Mouse (Mus musculus) thymus, postnatal 25 days (tissue): ENCODE results near the gene Pde4c.

Experiments used
- DNase-seq: peaks from one replicate; pipeline ENCODE4 v3.0.0; 2022

Pde4c gene

GRCm38 (mm10) chr8:70753151-70753550 is 29.6 kb downstream of the Pde4c start:
- peak; percentile 65 for DNase-seq

- DNase-seq: peak; percentile 93
Observed at GRCm38 (mm10) chr8:70754043-70754870, 30.7 kb downstream of the Pde4c start, which contains the start of gene Rab3a. Gene Rab3a (plus strand): TSS chr8:70754679.

DNA sequence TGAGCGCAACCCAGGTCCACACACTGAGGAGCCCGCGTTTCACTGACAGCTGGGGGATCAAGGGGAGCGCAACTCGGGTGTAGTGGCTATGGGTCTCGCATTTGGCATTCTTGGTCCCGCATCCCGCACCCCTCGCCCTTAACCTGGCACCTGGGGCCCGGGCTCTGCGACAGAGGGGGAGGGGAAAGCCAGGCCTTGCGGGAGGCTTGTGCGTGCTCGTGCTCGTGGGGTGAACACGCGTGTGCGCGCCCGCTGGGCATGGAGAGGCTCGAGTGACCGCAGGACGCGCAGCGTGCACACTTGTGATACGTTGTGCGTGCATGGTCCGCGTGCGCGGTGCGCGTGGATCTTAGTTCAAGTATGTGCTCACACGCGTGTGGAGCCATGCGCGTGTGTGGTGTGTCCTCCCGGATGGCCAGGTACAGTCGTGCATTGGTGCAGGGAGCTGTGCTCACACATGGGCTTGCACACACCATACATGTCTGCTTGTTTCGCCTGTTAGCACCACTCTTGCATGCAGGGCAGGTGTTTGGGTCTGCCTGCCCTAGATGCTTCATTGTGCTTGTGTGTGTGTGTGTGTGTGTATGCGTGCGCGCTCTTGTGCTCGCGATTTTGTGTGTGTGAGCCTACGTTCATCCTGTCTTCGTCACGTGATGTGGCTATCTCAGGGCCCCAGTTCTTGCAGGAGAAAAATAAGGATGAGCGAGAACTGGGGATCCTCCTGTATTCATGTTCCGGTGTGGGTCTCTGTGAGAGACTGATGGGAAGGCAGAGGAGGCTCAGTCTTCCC is 31.5 kb downstream of the Pde4c start:
- no peak for DNase-seq

DNA sequence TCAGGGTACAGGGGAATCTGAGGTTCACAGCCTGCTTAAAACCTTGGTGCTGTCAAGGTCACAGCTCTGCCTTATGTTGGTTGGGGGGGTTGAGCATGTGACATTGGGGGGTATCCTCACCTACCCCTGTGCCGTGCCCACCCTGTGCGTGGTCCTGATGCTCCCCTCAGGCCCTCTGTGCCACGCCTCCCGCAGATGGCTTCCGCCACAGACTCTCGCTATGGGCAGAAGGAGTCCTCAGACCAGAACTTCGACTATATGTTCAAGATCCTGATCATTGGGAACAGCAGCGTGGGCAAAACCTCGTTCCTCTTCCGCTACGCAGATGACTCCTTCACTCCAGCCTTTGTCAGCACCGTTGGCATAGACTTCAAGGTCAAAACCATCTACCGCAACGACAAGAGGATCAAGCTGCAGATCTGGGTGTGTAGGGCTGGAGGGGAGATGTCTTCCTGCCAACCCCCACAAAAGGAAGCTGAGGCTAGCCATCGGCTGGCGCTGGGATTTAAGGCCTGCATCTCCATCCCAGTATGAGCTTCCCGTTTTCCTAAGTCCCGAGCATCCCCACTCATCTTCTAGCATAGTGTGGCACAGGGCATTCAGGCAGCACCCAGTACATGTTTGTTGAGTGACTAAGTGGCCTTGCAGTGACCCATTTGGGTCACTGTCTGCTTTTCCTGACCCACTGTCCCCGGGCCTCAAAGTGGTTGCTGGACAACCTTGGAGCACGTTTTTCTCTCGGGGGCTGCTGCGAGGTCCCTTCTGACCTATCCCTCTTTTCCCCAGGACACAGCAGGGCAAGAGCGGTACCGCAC is 32.3 kb downstream of the Pde4c start:
- no peak for DNase-seq

GRCm38 (mm10) chr8:70756476-70757040 is 33.0 kb downstream of the Pde4c start:
- no peak for DNase-seq

DNA sequence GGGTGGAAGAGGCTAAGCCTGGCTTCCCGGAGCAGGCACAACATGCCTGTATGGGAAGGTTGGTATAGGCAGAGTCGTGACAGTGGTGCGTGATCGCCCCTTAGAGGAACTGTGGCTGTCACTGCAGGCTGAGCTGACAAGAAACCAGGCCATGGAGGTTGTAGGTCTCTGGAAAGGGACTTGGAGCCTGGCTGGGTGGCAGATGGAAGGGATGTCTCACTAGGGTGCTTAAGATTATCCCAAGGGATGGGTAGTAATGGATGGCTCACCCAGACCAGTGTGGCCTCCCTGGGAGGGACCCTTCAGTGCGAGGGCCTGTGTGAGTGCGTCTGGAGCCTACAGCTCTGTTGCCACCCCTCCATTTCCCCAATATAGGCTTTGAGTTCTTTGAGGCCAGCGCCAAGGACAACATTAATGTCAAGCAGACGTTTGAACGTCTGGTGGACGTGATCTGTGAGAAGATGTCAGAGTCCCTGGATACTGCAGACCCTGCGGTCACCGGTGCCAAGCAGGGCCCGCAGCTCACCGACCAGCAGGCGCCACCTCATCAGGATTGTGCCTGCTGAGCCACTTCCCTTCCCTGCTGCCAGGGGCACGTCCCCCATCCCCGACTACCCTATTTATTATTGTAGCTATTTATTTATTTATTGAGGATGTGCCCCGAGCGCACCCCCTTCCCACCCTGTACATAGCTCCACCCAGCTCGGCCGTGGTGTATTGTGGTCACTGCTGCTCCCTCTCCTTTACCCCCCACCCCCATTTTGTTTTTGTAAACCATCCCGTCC is 34.2 kb downstream of the Pde4c start:
- DNase-seq: no peak

DNA sequence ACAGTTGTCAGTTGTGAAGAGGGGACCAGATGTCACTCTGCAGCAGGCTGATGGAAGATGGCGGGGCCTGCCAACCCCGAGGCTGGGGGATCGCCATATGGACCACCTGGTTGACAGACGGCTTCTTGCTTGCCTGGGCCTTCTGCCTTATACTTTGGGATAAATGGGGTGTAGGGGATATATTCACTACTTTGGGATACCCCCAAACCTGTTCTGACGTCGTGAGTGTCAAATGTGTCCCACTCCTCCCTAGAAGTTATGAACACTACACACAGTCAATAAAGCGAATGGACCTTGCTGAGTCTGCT is 34.7 kb downstream of the Pde4c start:
- DNase-seq: no peak

DNA sequence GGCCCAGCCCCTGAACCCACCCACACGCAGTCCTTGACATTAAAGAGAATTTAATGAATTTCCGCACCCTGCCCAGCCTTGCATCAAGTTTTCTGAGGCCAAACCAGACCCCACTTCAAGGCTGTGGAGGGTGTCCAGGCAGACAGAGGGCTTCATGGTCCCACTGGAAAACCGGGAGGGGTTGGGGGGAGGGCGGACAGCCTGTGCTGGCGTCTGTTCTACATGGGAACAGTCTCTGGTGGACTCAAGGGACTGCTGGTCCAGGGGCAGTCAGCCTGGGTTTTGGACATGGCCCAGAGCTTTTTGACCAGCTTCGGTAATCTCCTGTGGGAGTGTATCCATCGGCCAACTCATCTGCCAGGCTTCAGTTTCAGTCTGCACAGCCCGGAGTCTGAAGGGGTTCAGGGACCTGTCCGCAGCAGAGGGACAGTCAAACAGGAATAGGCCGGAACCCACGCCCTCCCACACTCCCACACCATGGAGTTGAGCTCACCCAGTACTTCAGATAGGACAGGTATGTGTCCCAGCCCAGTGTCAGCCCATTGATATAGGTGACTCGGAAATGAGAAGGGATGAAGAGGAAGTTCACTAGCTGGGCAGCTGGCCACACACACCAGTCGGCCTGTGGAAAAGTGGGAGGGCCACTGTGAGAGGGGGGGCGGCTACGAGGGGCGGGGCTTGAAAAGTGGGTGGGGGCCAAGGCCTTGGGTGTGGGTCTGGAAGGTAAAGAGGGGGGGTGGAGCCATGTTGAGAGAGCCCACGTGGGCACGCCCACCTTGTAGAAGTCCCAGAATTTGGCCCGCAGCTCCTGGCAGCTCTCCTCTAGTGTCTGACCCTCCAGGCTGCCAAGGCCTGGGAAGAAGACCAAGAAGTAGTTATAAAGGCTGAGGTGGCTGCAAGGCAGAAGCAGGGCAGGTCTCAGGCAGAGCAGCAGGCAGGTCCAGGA is 35.4 kb downstream of the Pde4c start:
- no peak for DNase-seq

- no peak for DNase-seq
Observed at GRCm38 (mm10) chr8:70760350-70760749, 36.8 kb downstream of the Pde4c start.

DNA sequence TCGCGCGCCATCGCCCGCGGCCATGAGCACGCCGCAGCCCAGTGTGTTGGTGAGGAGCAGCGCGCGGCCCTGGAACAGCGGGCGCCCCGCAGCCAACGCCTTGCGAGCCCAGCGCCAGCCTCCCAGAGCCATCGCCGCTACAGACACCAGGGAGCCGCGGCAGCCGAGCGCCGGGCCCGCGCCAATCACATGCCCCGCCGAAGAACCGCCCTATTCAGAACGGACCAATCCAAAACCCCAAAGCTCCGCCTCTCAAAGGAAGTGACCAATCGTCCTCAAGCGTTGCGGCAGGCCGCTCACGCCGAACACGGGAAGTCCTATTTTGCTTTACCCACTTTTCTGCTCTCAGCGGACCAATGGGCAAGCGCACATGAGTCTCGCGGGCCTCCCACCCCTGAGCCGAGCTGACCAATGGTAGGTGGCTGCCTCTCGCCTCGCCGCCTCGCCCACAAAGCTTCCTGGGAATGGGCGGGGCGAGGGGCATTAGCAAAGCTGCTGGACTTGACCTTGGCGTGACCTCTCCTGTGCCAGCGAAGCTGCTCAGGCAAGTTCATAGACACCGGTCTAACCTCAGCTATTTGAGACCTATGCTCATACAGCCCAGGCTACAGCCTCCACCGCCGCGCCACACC is 37.4 kb downstream of the Pde4c start, which contains the start of gene Mpv17l2:
Mpv17l2 (minus strand) TSS at position 172 of the 632 bp plus-strand sequence.
- DNase-seq: peak; percentile 95

GRCm38 (mm10) chr8:70762118-70762517 is 38.6 kb downstream of the Pde4c start:
- DNase-seq: no peak

DNA sequence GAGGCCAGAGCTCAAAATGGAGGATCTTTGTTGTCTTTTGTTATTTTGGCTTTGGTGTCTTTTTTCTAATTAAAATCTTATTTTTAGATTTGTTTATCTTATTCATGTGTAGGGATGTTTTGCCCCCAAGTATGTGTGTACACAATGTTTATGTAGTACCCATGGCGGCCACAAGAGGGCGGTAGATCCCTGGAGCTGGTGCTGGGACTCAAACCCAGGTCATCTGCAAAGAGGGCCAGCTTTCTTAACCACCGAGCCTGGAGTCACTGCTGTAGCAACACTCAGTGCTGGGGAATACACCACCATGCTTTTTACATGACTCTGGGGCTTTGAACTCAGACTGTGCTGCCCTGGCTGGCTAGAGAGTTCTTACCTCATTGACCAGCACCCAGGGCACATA is 39.8 kb downstream of the Pde4c start:
- DNase-seq: peak; percentile 80

DNA sequence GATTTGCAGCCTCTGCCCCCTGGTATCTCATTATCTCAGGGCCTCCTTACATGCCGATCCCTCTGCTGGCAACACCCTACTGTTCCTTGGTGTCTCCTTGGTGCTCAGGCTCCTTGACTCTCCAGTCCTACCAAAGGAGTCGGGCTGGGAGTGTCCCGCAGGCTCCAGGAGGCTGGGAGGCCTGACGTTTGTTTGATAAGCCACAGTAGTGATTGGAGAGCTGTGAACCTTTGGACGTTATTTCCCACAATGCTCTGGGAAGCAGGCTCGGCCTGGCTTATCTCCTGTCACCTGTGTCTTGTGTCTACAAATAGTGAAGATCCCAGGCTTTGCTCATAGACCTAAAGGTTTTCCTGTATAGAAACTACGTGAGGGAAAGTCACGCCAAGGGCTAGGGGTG is 40.5 kb downstream of the Pde4c start:
- DNase-seq: no peak

DNA sequence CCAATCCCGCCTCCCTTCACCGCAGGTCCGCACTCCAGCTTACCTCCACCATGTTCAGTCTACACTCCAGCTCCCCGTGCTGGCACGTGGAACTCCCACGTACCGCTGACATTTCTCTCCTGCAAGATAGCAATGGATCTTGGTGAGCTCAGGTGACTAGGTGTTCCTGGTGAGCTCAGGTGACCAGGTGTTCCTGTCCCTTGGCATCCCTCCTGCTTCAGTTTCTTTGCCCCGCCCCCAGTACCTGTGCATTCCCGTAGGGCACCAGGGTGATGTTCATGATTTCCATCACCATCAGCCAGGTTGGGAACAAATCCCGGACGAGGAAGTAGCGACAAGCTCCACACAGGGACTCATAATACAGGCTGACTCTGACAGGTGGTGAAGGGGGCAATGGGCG is 41.2 kb downstream of the Pde4c start:
- no peak for DNase-seq

- no peak for DNase-seq
Observed at GRCm38 (mm10) chr8:70765329-70765728, 41.8 kb downstream of the Pde4c start.

GRCm38 (mm10) chr8:70765838-70766570 is 42.5 kb downstream of the Pde4c start:
- DNase-seq: peak; percentile 77

DNA sequence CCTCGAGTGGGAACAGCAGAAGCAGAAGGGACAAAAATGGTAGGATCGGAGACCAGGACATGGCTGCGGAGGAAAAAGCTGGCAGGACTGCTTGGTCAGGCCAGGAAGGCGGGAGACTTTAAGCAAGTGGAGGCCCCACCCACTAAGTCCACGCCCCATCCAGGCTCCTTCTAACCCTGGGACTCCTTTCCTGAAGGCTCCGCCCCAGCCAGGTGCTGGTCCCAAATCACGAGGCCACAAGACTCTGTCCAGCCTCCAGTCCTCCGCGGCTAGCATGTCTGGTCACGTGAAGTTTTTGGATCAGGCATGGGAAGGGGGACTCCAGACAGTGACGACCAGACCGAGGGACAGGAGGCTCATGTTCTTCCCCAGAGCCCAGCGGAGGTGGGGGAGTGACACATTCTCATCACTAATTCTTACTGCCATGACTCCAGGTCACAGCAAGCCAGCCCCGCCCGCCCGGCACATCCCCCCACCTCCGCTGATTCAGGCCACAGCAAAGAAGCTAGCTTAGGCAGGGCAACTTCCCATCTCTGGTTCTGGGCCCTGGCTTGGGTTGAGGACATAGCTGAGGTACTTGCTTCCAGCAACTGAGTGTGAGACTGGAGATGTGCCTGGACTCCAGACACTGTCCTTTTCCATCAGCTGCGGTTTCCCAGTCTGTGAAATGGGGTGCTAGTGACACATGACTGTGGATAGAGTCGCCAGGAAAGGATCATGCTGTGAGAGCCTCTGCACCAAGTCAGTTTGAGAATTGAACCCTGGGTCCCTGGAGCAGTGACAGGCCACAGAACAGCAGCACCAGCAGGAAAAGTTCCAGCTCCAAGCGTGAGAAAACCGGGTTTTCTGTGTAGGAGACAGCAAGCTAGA is 43.3 kb downstream of the Pde4c start:
- no peak for DNase-seq

- DNase-seq: no peak
Observed at GRCm38 (mm10) chr8:70767503-70767902, 44.0 kb downstream of the Pde4c start.
